Mouse (Mus musculus): ENCODE measurements at regions not wholly inside any gene's neighbourhood (a gene's known extent, or its start where the extent isn't known, plus 50 kb on each side); places are given as distances from the start of the nearest gene placed in this dataset.

- no peak for TF ChIP-seq EP300 (optimal IDR thresholded peaks at IDR 0.05)
- no peak for TF ChIP-seq CTCF (IDR thresholded peaks at IDR 0.05; ENCODE audit: low read depth)
These were observed 56.9 kb upstream of the Sox2 start for GRCm38 (mm10) chr3:34593279-34593678.

All from stomach, postnatal 0 days (tissue).